Mouse (Mus musculus) cortical plate, adult 2 months (tissue): ENCODE data around the gene Nkap.

Experiments used
- CTCF ChIP-seq: fragments of 200-500 bp; IDR thresholded peaks from 2 replicates; pipeline ENCODE4 v1.5.1; 2011; ENCODE audit warnings: mild to moderate bottlenecking, control low read depth, low read length; ENCODE audit not compliant: insufficient read depth; ENCODE audit errors: extremely low read depth
- POLR2A ChIP-seq: fragments of 200-500 bp; IDR thresholded peaks from 2 replicates; pipeline ENCODE4 v1.6.1; 2011; ENCODE audit warnings: mild to moderate bottlenecking, low read length, control low read depth; ENCODE audit not compliant: insufficient read depth; ENCODE audit errors: extremely low read depth

DNA sequence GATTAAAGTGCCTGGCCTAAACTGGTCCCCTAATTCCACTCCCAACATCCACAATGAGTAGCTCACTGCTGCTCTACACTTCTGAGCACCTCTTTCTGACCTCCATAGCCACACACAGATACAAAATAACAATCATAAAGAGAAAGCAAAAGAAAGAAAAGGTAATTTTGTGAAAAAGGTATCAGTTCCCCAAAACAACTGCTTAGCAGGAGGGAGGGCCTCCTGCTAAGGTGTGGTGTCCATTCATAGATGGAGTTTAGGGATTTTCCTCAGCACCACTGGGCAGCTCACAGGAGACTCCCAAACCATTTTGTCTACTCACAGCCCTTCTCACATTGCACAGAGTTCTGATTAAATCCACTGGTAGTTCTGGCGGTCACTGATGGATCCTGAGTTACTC lies 37.8 kb upstream of the Nkap start:
- TF ChIP-seq CTCF (no peak), POLR2A (no peak)
